ENCODE assay signal across 26 mouse cellular contexts in genomic region chr4:29742746-29743145, GRCm38 (mm10).
DNase-seq lines count a peak whose midpoint lies in the region; ATAC-seq and TF ChIP-seq lines count a peak whose summit lies in the region.
"Had no signal": no experiment of that assay in that cellular context is flagged by ENCODE, and none has a peak within 500 bp of the region (broad histone marks: within the 10 kb centered on the region; RNA-seq: fewer than 3 reads in every experiment).

No protein-coding gene starts in this region.

- no peak overlapping the region for H3K27ac ChIP-seq in forebrain, embryonic 14.5 days (ENCODE audit: low read depth, low read length)
- H3K27ac ChIP-seq in forebrain, embryonic 10.5 days, result no peak overlapping the region
- H3K27ac ChIP-seq in midbrain, postnatal 0 days (ENCODE audit: low read depth, low read length), result no peak overlapping the region
- no peak overlapping the region for H3K27ac ChIP-seq in midbrain, embryonic 13.5 days
- H3K27ac ChIP-seq: embryonic facial prominence, embryonic 10.5 days; embryonic facial prominence, embryonic 12.5 days; forebrain, embryonic 12.5 days; forebrain, embryonic 15.5 days had no signal

- H3K9ac ChIP-seq in forebrain, embryonic 14.5 days (ENCODE audit: low read length), result no peak overlapping the region
- H3K9ac ChIP-seq in midbrain, postnatal 0 days (replicated peaks; ENCODE audit: low read length, poor library complexity, severe bottlenecking), result no peak overlapping the region
- no peak overlapping the region for H3K9ac ChIP-seq in midbrain, embryonic 13.5 days (replicated peaks)
- H3K9ac ChIP-seq: embryonic facial prominence, embryonic 12.5 days; forebrain, embryonic 12.5 days; forebrain, embryonic 15.5 days; forebrain, postnatal 0 days had no signal

- no peak overlapping the region for H3K4me3 ChIP-seq in forebrain, embryonic 14.5 days (ENCODE audit: low read depth, low read length)
- no peak overlapping the region for H3K4me3 ChIP-seq in forebrain, embryonic 10.5 days
- H3K4me3 ChIP-seq in midbrain, postnatal 0 days (ENCODE audit: low read depth, low read length), result no peak overlapping the region
- H3K4me3 ChIP-seq in midbrain, embryonic 13.5 days (replicated peaks), result no peak overlapping the region
- H3K4me3 ChIP-seq: embryonic facial prominence, embryonic 10.5 days; embryonic facial prominence, embryonic 12.5 days; forebrain, embryonic 12.5 days; forebrain, embryonic 15.5 days had no signal

- no peaks in the 10 kb centered on the region for H3K9me3 ChIP-seq in forebrain, embryonic 14.5 days (replicated peaks; ENCODE audit: control insufficient read depth, low read length)
- no peaks in the 10 kb centered on the region for H3K9me3 ChIP-seq in forebrain, embryonic 10.5 days
- H3K9me3 ChIP-seq in midbrain, postnatal 0 days (ENCODE audit: low read length), result no peaks in the 10 kb centered on the region
- no peaks in the 10 kb centered on the region for H3K9me3 ChIP-seq in midbrain, embryonic 13.5 days
- H3K9me3 ChIP-seq: embryonic facial prominence, embryonic 10.5 days; embryonic facial prominence, embryonic 12.5 days; forebrain, embryonic 12.5 days; forebrain, embryonic 15.5 days; G1E had no signal

- no peak for ATAC-seq in forebrain, embryonic 14.5 days
- ATAC-seq in midbrain, postnatal 0 days (ENCODE audit: low FRiP score), result no peak
- no peak for ATAC-seq in midbrain, embryonic 13.5 days
- ATAC-seq: CD4-positive, CD25-positive, alpha-beta regulatory T cell, adult 4 months; forebrain, embryonic 15.5 days; forebrain, postnatal 0 days had no signal

- WGBS in forebrain, embryonic 14.5 days, result 18% methylated on average over 2 of the region's 2 CpGs
- WGBS in forebrain, embryonic 10.5 days, result 57% methylated on average over 2 of the region's 2 CpGs
- WGBS in midbrain, postnatal 0 days, result 77% methylated on average over 2 of the region's 2 CpGs
- WGBS in midbrain, embryonic 13.5 days, result 72% methylated on average over 2 of the region's 2 CpGs

- H3K27me3 ChIP-seq in forebrain, embryonic 14.5 days (replicated peaks; ENCODE audit: control insufficient read depth, insufficient read depth, low read length), result no peaks in the 10 kb centered on the region
- no peaks in the 10 kb centered on the region for H3K27me3 ChIP-seq in forebrain, embryonic 10.5 days (ENCODE audit: poor library complexity, severe bottlenecking)
- no peaks in the 10 kb centered on the region for H3K27me3 ChIP-seq in midbrain, postnatal 0 days (ENCODE audit: insufficient read depth, low read length)
- no peaks in the 10 kb centered on the region for H3K27me3 ChIP-seq in midbrain, embryonic 13.5 days
- H3K27me3 ChIP-seq: CH12.LX; embryonic facial prominence, embryonic 12.5 days; forebrain, embryonic 12.5 days; forebrain, embryonic 15.5 days had no signal

- H3K36me3 ChIP-seq in forebrain, embryonic 14.5 days (ENCODE audit: control insufficient read depth, insufficient read depth, low read length), result no peaks in the 10 kb centered on the region
- H3K36me3 ChIP-seq in forebrain, embryonic 10.5 days (replicated peaks), result no peaks in the 10 kb centered on the region
- H3K36me3 ChIP-seq in midbrain, postnatal 0 days (ENCODE audit: insufficient read depth, low read length), result no peaks in the 10 kb centered on the region
- no peaks in the 10 kb centered on the region for H3K36me3 ChIP-seq in midbrain, embryonic 13.5 days
- H3K36me3 ChIP-seq: embryonic facial prominence, embryonic 10.5 days; embryonic facial prominence, embryonic 12.5 days; forebrain, embryonic 12.5 days; forebrain, embryonic 15.5 days; G1E had no signal

- no peak overlapping the region for H3K4me2 ChIP-seq in forebrain, embryonic 14.5 days (ENCODE audit: low read length)
- no peak overlapping the region for H3K4me2 ChIP-seq in midbrain, postnatal 0 days (ENCODE audit: low read depth, low read length, poor library complexity, severe bottlenecking)
- no peak overlapping the region for H3K4me2 ChIP-seq in midbrain, embryonic 13.5 days (replicated peaks)
- H3K4me2 ChIP-seq: embryonic facial prominence, embryonic 12.5 days; forebrain, embryonic 12.5 days; forebrain, embryonic 15.5 days had no signal

- DNase-seq in forebrain, embryonic 14.5 days (ENCODE audit: low spot score), result peak; percentile 34
- DNase-seq in forebrain, embryonic 10.5 days (ENCODE audit: extremely low spot score, low spot score), result no peak
- peak; percentile 3 for DNase-seq in midbrain, postnatal 0 days (ENCODE audit: low spot score)
- DNase-seq in brain, embryonic 14.5 days (ENCODE audit: low read depth), result peak; percentile 44
- DNase-seq in retina, postnatal 1 day, result peak; percentile 74
- no peak for DNase-seq in embryo, embryonic 10 days (ENCODE audit: low spot score)
- no peak for DNase-seq in left cerebral cortex, postnatal 25 days (ENCODE audit: low spot score in 2 of 2)
- DNase-seq: adrenal gland, adult 2 months; adrenal gland, postnatal 10 days; adrenal gland, postnatal 25 days; B cell, adult 2 months; cerebellum, adult 11 months; cerebellum, adult 18-20 months; cerebellum, adult 8-10 months; cerebellum, adult 9-11 months; cerebellum, postnatal 14 days; cerebellum, postnatal 36 days; forebrain, postnatal 0 days had no signal

- no peaks in the 10 kb centered on the region for H3K4me1 ChIP-seq in forebrain, embryonic 14.5 days (ENCODE audit: control insufficient read depth, insufficient read depth, low read length)
- no peaks in the 10 kb centered on the region for H3K4me1 ChIP-seq in forebrain, embryonic 10.5 days
- H3K4me1 ChIP-seq in midbrain, postnatal 0 days (ENCODE audit: insufficient read depth, low read length), result no peaks in the 10 kb centered on the region
- H3K4me1 ChIP-seq in midbrain, embryonic 13.5 days (replicated peaks), result no peaks in the 10 kb centered on the region
- H3K4me1 ChIP-seq: embryonic facial prominence, embryonic 10.5 days; embryonic facial prominence, embryonic 12.5 days; forebrain, embryonic 12.5 days; forebrain, embryonic 15.5 days had no signal

- intact Hi-C loops in left cerebral cortex, postnatal 25 days (cut with DNase I), result no loop called here

- TF ChIP-seq CTCF in midbrain, postnatal 0 days (IDR thresholded peaks at IDR 0.05), result no peak
- TF ChIP-seq CTCF in brain, embryonic 14.5 days (IDR thresholded peaks at IDR 0.05; ENCODE audit: borderline replicate concordance, extremely low read depth, insufficient read depth, insufficient read length), result no peak

- TF ChIP-seq POLR2A in brain, embryonic 14.5 days (IDR thresholded peaks at IDR 0.05; ENCODE audit: borderline replicate concordance, extremely low read depth, insufficient read depth, insufficient read length, poor library complexity, severe bottlenecking), result no peak

Comparison
In these comparisons a context has a peak if more than half of its experiments do, and no peak if none do; other contexts are left out.
1. DNase-seq: peak in forebrain, embryonic 14.5 days (single experiment), midbrain, postnatal 0 days (single experiment), brain, embryonic 14.5 days (single experiment) and retina, postnatal 1 day (single experiment); none in forebrain, embryonic 10.5 days (single experiment), embryo, embryonic 10 days (single experiment) and left cerebral cortex, postnatal 25 days (0 of 2).